ENCODE assay signal across 26 mouse cellular contexts in the genomic region with DNA sequence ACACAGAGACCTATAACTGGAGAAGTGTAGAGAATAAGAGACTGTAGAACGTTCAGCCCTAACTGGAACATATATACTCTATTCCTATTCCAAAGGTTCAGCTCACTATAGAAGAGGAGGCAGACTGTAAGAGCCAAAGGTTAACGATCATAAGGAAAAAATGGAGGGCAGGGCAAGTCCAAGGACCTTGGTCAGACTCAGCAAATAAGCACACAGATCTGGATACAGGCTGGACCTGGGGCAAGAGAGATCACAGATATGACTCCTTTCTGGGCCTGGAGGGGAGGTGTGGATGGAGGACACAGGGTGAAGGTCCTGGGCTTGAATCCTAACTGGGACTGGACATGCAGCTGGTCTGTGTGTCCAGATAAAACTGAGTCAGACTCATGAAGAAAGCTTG. TPM values are rescaled to one million over a fixed set of nuclear protein-coding genes. Genes with fewer than 3 reads are reported as not detected.
A peak's percentile ranks its signal among the peaks of the same experiment; 100 is the strongest.
DNase-seq lines count a peak whose midpoint lies in the region; ATAC-seq and TF ChIP-seq lines count a peak whose summit lies in the region.
"Had no signal": no experiment of that assay in that cellular context is flagged by ENCODE, and none has a peak within 500 bp of the region (broad histone marks: within the 10 kb centered on the region; RNA-seq: fewer than 3 reads in every experiment).

No protein-coding gene starts in this region.

- peak; percentile 73 for ATAC-seq in intestine, embryonic 16.5 days
- ATAC-seq in intestine, embryonic 15.5 days: no peak; the same call in 1 of the 2 replicates
- ATAC-seq in intestine, postnatal 0 days: peak; percentile 54
- ATAC-seq: activated CD4-positive, CD25-positive, alpha-beta regulatory T cell, adult 4 months; CD4-positive, CD25-positive, alpha-beta regulatory T cell, adult 4 months; Patski had no signal

- no peak overlapping the region for H3K4me3 ChIP-seq in intestine, embryonic 16.5 days (ENCODE audit: low read length)
- H3K4me3 ChIP-seq in intestine, embryonic 15.5 days (replicated peaks): no peak overlapping the region
- no peak overlapping the region for H3K4me3 ChIP-seq in intestine, postnatal 0 days (ENCODE audit: low read depth, low read length)
- H3K4me3 ChIP-seq in small intestine, adult 2 months (ENCODE audit: low read depth, low read length): no peak overlapping the region

- no peak for DNase-seq in urinary bladder, postnatal 14 days (ENCODE audit: low spot score)
- DNase-seq in gastrocnemius, adult 8-10 months (ENCODE audit: low spot score in 2 of 2): no peak
- DNase-seq: adrenal gland, adult 2 months; adrenal gland, adult 8-10 months; adrenal gland, postnatal 10 days; adrenal gland, postnatal 14 days; adrenal gland, postnatal 25 days; adrenal gland, postnatal 36 days; B cell, adult 2 months; cerebellum, adult 11 months; cerebellum, adult 11-12 months; cerebellum, adult 18-20 months had no signal

- H3K9me3 ChIP-seq in intestine, embryonic 16.5 days (ENCODE audit: control insufficient read depth, low read length): no peaks in the 10 kb centered on the region
- no peaks in the 10 kb centered on the region for H3K9me3 ChIP-seq in intestine, embryonic 15.5 days
- no peaks in the 10 kb centered on the region for H3K9me3 ChIP-seq in intestine, postnatal 0 days (ENCODE audit: control insufficient read depth)
- H3K9me3 ChIP-seq: G1E had no signal

- H3K27ac ChIP-seq in intestine, embryonic 16.5 days (ENCODE audit: low read length): no peak overlapping the region
- no peak overlapping the region for H3K27ac ChIP-seq in intestine, embryonic 15.5 days
- no peak overlapping the region for H3K27ac ChIP-seq in intestine, postnatal 0 days (ENCODE audit: low read depth, low read length)
- H3K27ac ChIP-seq in small intestine, adult 2 months (ENCODE audit: insufficient read depth, low read depth, low read length): peak overlapping the region; percentile 61; the same call in 1 of the 2 replicates

- H3K4me1 ChIP-seq in intestine, embryonic 16.5 days (ENCODE audit: control insufficient read depth, insufficient read depth, low read length): no peaks in the 10 kb centered on the region
- no peaks in the 10 kb centered on the region for H3K4me1 ChIP-seq in intestine, embryonic 15.5 days (replicated peaks)
- H3K4me1 ChIP-seq in intestine, postnatal 0 days (replicated peaks; ENCODE audit: control insufficient read depth, insufficient read depth, low read length): no peaks in the 10 kb centered on the region
- H3K4me1 ChIP-seq in small intestine, adult 2 months (ENCODE audit: control insufficient read depth, insufficient read depth, insufficient read length, low read length): peaks cover 4% of the 10 kb centered on the region; the same call in 1 of the 2 replicates

- 73% methylated on average over 2 of the region's 2 CpGs for WGBS in intestine, embryonic 16.5 days
- 80% methylated on average over 2 of the region's 2 CpGs for WGBS in intestine, embryonic 15.5 days
- 58% methylated on average over 2 of the region's 2 CpGs for WGBS in intestine, postnatal 0 days
- 39% methylated on average over 2 of the region's 2 CpGs for WGBS in small intestine, adult 2 months

- H3K36me3 ChIP-seq in intestine, embryonic 16.5 days (ENCODE audit: control insufficient read depth, insufficient read depth, low read length): no peaks in the 10 kb centered on the region
- no peaks in the 10 kb centered on the region for H3K36me3 ChIP-seq in intestine, embryonic 15.5 days
- no peaks in the 10 kb centered on the region for H3K36me3 ChIP-seq in intestine, postnatal 0 days (ENCODE audit: control insufficient read depth, insufficient read depth)
- H3K36me3 ChIP-seq in small intestine, adult 2 months (ENCODE audit: control insufficient read depth, insufficient read depth, low read length): no peaks in the 10 kb centered on the region
- H3K36me3 ChIP-seq: G1E had no signal

- no peak overlapping the region for H3K9ac ChIP-seq in intestine, embryonic 16.5 days (ENCODE audit: low read depth, low read length)
- no peak overlapping the region for H3K9ac ChIP-seq in intestine, embryonic 15.5 days
- H3K9ac ChIP-seq in intestine, postnatal 0 days (ENCODE audit: low read depth, low read length): no peak overlapping the region

- TF ChIP-seq POLR2A in small intestine, adult 2 months (IDR thresholded peaks at IDR 0.05; ENCODE audit: low read depth, low read length): no peak

- TF ChIP-seq CTCF in intestine, postnatal 0 days (IDR thresholded peaks at IDR 0.05; ENCODE audit: low read depth): no peak
- no peak for TF ChIP-seq CTCF in small intestine, adult 2 months (IDR thresholded peaks at IDR 0.05; ENCODE audit: extremely low read depth, insufficient read length, insufficient replicate concordance, low read depth, low read length)

- no peak overlapping the region for H3K4me2 ChIP-seq in intestine, embryonic 16.5 days (ENCODE audit: low read depth, low read length)
- no peak overlapping the region for H3K4me2 ChIP-seq in intestine, embryonic 15.5 days (replicated peaks)
- no peak overlapping the region for H3K4me2 ChIP-seq in intestine, postnatal 0 days (replicated peaks; ENCODE audit: low read depth)

- H3K27me3 ChIP-seq in intestine, embryonic 16.5 days (replicated peaks; ENCODE audit: control insufficient read depth, insufficient read depth, low read length): no peaks in the 10 kb centered on the region
- H3K27me3 ChIP-seq in intestine, embryonic 15.5 days (replicated peaks): no peaks in the 10 kb centered on the region
- H3K27me3 ChIP-seq in intestine, postnatal 0 days (replicated peaks; ENCODE audit: control insufficient read depth, insufficient read depth, low read length): no peaks in the 10 kb centered on the region
- no peaks in the 10 kb centered on the region for H3K27me3 ChIP-seq in small intestine, adult 2 months (ENCODE audit: control insufficient read depth, insufficient read depth, low read length)

RNA-seq across cellular contexts. Expression of gene Olfr370, which starts 0.8 kb away (rescaled TPM):
- not detected in 2 replicates for polyA plus RNA-seq in intestine, embryonic 16.5 days (2015; fragmentation: Nextera tagmentation; extraction: Ambion mirVana)
- polyA plus RNA-seq in intestine, embryonic 15.5 days (2015; fragmentation: Nextera tagmentation; extraction: Ambion mirVana): not detected in 2 replicates
- polyA plus RNA-seq in intestine, postnatal 0 days (2015; fragmentation: Nextera tagmentation; extraction: Ambion mirVana): not detected in 2 replicates
- not detected in 2 replicates for polyA plus RNA-seq in small intestine, adult 2 months (2012; rRNA removed)
- total RNA-seq in gastrocnemius, adult 8-10 months (2022): not detected
- total RNA-seq: adrenal gland, adult 18-20 months; adrenal gland, adult 2 months; adrenal gland, adult 8-10 months; adrenal gland, postnatal 10 days; adrenal gland, postnatal 14 days; adrenal gland, postnatal 25 days; adrenal gland, postnatal 36 days; adrenal gland, postnatal 4 days; CH12.LX; ES-E14; MEL had no signal
- polyA plus RNA-seq: activated CD4-positive, CD25-positive, alpha-beta regulatory T cell, adult 4 months; adrenal gland, adult 2 months; C2C12; G1E had no signal

RNA-seq across cellular contexts. Expression of gene Ndufb7, which starts 31.7 kb away (rescaled TPM):
- polyA plus RNA-seq in intestine, embryonic 16.5 days (2015; fragmentation: Nextera tagmentation; extraction: Ambion mirVana): 418 and 429 TPM in 2 replicates
- polyA plus RNA-seq in intestine, embryonic 15.5 days (2015; fragmentation: Nextera tagmentation; extraction: Ambion mirVana): 370 and 398 TPM in 2 replicates
- 579 and 585 TPM in 2 replicates for polyA plus RNA-seq in intestine, postnatal 0 days (2015; fragmentation: Nextera tagmentation; extraction: Ambion mirVana)
- 531 and 683 TPM in 2 replicates for polyA plus RNA-seq in small intestine, adult 2 months (2012; rRNA removed)
- 100 to 1,000 TPM; 262 to 329 (median 295) TPM for total RNA-seq in gastrocnemius, adult 8-10 months (2022)
